Mouse (Mus musculus) mesoderm, embryonic 11.5 days (tissue): ENCODE results near the gene Nod1.

Source experiments
- DNase-seq: peaks from one replicate; pipeline ENCODE4 v3.0.0-alpha.2; 2012; ENCODE audit warnings: low read depth, low spot score

Nod1 gene

DNA sequence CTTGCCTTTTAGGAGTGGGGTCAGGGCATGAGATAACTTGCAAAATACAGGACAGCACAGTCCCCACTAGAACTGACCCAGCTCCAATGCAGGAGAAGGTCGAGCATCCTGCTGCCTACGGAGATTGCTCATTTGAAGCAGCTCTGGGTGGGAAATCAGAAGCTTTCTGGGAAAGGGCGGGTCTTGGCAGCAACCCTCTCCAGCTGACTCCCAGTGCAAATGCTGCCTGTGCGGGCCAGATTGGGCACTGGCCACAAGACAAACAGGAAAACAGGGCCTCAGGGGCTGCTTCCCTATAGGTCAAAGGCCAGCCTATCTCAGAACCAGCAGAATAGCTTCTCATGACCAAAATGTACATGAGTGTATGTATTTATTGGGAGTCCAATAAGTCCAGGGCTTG, 32.8 kb downstream of the Nod1 start:
- DNase-seq = no peak

DNA sequence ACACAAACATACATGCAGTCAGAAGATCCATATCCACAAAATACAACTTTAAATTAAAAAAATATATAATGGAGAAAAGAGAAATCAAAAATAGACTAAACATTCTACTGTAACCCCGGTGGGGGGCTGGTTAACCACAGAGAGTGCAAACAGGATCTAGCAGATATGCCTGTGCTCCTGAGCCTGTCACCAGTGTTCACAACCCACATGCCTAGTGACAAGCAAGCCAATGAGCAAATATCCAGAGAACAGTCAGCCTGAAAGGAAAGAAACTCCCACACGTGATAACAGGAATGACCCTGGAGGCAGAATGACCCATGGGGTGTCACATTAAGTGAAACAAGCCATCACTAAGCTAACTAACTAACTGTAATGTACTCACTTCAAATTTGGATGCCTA, 35.9 kb downstream of the Nod1 start:
- DNase-seq = no peak

- DNase-seq = no peak
These were observed 37.5 kb downstream of the Nod1 start for GRCm38 (mm10) chr6:54934930-54935329.

DNA sequence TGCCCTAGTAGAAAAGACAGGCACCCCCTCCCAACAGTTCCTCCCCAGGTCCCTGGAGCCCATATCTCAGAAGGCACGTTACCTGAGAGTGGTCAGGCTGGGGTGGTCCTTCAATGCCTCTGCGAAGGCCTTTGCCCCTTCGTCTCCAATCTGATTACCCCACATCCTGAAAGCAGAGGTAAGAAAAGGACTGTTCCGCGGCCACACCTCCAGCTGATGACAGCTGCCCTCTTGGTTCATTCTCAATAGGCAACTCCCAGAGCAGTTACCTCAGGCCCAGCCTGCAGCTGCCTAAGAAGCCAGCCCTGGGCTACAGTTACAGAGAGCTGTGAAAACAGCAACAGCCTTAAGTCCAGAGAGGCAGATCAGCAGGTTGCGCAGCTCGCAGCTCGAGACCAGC, 38.1 kb downstream of the Nod1 start:
- DNase-seq = no peak

- DNase-seq = no peak
These were observed 38.5 kb downstream of the Nod1 start for GRCm38 (mm10) chr6:54933866-54934265.

GRCm38 (mm10) chr6:54933216-54933615, 39.2 kb downstream of the Nod1 start:
- DNase-seq = no peak

- no peak for DNase-seq
These were observed 39.9 kb downstream of the Nod1 start for GRCm38 (mm10) chr6:54932526-54932925.

DNA sequence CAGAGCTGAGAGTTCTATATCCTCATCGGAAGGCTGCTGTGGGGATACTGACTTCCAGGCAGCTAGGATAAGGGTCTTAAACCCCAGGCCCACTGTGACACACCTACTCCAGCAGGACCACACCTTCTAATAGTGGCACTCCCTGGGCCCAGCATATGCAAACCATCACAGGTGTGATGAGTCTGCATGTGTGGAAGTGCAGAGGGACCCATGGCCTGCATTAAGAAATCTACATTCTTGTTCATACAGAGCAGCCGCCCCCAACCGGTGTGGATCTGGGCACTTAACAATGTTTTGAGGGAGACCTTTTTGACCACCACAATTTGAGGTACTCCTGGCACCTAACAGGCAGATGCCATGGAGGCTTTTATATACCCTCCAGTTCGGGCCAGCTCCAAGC, 40.8 kb downstream of the Nod1 start:
- DNase-seq = no peak

DNA sequence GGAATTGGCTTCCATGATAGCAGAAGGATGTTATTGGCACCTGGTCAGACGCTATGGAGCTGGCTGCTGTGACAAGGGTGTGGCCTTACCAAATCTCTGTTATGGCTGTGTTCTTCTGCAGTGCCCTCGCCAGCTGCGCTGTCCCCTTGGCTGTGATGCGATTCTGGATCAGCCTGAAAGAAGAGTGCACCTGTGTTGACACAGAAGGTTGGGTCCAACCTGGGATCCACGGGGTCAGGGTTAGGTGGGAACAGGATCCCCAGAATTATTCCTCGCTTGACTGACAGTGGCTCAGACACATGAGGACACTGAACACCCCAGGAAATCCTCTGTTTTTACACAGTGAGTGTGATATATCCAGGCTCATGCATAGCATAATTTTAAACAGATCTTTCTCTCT, 44.5 kb downstream of the Nod1 start:
- DNase-seq = no peak

DNA sequence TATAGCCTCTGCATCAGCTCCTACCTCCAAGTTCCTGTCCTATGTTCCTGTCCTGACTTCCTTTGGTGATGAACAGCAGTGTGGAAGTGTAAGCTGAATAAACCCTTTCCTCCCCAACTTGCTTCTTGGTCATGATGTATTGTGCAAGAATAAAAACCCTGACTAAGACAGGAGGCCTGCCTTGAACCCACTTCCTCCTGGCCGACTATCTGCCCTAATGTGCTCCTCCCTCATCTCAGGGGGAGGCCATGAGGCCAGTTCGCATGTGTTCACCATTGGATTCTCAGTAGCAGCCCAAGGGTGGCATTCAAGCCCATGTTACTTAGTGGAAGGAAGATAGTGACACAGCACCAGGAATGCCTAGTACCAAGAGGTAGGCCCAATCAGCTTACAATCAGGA, 45.5 kb downstream of the Nod1 start:
- DNase-seq = no peak

DNA sequence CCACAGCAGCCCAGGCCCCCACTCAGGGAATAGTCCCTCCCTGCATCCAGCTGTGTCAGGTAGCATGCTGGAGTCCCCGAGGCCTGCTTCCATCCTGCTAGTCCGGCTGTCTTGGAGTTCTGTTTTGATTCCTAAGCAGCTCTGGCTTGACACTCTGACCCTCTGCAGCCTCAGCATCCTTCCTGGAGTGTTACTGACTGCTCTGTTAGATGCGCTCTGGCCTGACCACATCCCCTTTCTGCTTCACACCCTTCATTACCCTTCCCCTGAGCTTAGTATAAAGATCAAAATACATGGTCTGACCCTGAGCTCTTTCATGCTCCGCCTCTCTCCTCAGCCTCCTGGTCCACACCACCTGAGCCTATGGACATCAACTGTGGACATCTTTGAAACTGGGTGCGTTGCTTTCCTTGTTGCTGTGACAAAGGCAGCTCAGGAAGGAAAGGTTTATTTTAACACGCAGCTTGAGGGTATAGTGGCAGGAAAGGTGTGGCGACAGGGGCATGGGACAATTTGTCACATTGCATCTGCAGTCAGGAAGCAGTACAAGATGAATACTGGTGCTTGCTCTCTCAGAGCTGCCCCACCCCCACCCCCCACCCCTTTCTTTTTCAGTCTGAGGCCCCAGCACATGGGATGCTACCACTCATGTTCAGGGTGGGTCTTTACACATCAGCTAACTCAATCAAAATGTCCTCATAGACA, 46.5 kb downstream of the Nod1 start:
- DNase-seq = no peak

DNA sequence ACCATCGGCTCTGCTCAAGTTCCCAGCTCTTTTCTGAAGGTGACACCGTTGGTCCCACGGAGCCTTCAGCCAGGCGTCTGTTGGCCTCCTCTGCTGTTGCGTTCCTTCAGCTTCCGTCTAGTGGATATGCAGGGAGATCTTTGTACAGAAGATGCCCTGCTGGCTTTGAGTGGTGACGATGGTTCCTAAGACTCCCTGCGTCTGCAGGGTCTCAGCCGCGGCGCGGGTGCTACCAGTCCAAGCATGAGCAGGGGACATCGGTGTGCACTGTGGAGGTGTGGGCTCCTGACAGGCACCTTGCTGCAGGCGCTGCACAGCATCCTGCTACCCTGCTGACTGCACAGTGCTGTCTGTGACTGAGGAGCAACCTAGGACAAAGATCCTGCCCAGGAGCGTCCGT, 47.9 kb downstream of the Nod1 start:
- DNase-seq = no peak

DNA sequence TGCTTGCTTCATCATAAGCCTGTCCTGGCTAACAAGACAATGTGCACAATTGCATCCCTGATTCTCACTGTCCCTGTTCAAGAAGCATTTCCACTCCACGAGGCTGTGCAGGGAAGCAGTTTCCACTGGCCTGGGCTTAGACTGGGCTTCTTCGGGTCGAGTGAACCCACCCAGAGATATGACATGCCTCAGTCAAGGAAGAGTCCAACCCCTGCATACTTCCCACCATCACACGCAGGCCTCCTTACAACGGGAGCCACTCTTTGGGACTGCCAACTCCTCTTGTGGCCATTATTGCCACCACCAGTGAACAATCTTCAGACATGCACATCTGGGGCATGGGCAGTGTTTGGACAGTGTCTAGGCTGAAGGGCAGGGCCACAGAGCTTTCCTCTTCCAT, 53.9 kb downstream of the Nod1 start:
- DNase-seq = no peak

- peak; percentile 37 for DNase-seq
These were observed 54.9 kb downstream of the Nod1 start for GRCm38 (mm10) chr6:54917523-54917922.

DNA sequence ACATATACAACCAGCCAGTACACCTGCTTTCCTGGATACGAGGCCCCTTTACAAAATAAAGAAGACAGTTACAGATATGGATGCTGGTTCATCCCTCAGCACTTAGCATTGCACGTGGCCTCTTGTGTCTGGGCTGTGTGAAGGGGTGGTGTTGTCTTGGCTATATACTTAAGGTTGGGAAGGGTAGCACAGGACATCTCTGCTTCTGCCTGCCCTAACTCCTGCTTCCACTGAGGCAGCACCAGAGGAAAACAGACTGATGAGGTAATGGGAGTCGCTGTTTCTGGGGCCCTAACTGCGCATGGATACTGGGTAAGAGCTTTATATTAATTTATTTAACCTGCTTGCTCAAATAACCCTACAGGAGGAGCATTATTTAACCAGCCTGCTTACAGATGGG, 55.5 kb downstream of the Nod1 start:
- no peak for DNase-seq

DNA sequence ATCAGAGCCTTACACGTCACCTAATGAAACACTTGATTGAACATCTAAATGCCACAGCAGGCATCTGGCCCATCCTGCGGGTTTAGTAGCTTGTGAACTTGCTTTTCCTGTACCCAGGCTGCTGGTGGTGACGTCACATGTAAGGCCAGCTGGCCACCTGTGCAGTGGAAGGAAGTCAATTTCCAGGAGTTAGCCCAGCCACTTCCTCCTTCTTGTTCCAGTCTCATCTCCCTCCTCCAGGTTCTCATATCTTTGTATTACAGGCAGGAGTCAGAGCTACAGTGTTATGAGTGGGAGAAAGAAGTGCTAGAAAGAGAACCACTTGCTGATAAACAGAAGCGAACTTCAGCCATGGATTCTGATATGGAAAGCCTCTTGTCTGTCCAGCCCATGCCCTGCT, 56.2 kb downstream of the Nod1 start:
- DNase-seq = no peak

DNA sequence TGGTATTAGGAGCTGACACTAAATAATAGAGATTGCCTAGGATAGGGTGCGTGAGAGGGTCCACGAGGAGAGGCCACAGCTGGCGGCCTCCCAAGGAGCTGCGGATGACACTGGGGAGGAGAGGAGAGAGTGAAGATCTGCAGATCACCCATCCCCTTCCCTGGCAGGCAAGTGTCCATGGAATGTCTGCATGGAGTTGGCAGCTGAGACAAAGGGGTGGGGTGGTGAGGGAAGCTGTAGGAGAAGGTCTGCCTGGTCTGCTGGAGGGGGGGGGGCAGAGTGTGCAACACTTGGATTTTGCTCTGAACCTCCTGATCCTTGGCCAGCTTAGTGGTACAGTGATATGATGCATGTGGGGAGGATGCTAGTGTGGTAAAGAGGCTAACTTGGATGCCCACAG, 57.4 kb downstream of the Nod1 start:
- DNase-seq = no peak

GRCm38 (mm10) chr6:54906053-54907040, 66.1 kb downstream of the Nod1 start:
- DNase-seq = no peak

DNA sequence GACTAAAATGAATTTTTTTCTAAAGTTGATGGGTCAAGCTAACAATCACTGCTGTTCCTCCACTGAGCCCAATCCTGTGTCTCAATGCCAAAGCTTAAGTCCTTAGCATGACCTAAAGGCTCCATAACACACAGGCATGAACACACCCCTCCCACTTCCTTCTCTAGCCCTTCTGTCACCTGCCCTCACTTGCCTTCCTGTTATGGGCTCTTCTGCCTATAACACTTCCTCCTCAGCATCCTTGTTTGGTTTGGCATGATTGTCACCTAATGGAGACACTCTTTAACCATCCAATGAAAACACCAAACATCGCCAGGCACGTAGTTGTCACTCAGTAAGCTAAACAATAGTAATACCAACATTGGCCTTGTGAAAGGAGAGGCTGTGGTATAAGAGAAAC, 69.9 kb downstream of the Nod1 start:
- no peak for DNase-seq

GRCm38 (mm10) chr6:54900256-54900655, 72.2 kb downstream of the Nod1 start:
- no peak for DNase-seq

DNA sequence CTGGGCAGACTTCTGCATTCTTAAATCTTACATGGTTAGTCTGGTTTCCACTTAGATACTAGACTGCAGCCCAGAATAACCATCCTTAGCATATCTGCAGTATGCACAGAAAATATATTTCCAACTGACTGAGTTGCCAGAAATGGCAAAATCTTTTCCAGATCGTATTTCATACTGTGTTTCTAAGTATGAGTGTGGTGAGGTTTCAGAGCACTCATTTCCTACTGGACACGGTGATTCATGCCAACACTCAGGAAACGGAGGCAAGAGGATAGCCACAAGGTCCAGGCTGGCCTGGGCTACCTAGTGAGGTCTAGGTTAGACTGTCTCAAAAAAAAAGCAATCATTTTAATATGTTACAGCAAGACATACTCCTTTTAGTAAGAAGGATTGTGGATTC, 81.0 kb downstream of the Nod1 start:
- no peak for DNase-seq

DNA sequence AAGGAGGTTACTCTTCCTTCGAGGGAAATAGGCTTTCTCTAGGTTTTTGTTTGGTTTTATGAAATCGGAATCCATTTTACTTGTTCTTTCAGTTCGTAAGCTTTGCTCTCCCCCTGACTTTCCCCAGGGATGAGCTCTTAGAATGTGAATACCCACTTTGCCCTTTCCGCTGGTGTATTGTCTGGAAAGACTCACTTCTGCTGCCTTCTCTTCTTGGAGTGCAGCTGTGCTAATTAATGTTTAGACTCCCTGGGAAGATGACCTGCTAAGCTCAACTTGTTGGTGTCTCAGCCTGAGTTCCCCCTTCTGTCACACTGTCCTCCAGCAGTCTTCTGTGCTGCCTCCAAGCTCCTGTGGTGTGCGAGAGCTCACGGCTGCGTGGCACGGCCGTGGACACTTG, 82.2 kb downstream of the Nod1 start:
- DNase-seq = no peak

DNA sequence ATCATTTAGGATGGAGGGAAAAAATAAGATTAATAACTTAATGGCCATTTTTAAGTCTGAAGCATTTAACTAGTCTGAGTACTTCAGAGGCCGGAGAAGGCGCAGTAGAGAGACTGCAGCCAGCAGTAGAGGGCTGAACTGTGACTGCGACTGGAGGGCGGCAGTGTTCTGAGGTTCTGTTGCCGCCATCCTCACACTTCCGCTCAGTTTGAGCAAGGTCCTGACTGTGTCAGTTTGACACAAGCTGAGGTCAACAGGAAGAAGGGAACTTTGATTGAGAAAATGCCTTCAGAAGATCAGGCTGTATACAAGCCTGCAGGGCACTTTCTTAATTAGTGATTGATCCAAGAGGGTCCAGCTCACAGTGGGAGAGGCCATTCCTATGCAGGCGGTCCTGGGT, 86.2 kb downstream of the Nod1 start:
- DNase-seq = no peak
